Mouse (Mus musculus): ENCODE measurements around the gene Wdfy2.

Gene Wdfy2

DNA sequence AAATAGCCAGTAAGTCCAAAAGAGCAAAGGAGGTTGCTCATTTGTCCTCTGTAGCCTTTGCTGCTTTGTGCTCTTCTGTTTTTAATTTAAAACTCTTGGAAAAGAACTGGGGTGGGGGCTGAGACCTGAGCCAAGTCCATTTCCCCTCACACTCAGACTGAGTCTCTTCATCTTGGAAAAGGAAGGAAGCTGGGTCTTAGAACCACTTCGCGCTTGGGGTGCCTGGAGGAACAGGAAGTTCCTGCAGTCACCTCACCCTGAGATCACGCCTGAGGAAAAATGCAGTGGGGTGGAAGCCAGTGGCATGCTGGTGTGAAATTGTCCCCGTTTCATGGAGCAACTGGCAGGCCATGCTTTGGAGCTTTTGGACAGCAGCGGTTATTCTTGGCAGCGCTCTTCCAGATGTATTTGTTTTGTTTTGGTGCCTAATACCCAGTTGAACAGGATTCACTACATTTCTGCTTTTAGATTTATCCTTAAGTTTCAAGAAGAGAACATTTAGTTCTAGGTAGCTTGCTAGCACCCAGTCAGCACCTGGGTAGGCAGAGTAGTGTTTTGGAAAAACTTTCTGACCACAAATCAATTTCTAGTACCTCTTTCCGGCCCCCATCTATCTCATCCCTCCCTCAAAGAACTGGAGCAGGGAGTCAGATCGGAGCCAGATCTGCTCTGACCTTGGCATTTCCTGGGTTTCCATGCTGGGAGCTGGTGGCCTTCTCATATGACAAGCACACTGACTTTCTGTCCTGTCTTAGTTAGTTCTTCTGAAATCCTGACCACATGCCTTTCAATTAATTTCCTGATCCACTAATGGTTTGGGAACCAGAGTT lies 7.7 kb downstream of the Wdfy2 start:
- no peak for DNase-seq

DNA sequence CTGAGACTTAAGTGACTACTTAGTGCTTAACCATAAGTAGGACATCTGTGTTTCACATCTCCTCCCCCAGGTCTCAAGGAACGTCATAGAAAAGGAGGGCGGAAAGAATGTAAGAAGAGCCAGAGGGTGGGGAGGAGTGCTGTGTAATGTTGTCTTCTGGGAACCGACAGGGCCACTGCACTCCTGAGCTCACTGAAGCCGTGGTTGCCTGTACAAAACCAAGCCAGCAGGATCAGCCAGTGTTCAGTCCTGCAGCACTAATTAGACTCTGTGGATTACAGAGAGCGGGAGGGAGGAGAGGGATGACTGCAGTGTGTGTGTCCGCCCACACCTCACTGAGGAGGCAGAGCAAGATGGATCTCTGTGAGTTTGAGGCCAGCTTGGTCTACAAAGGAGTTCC lies 13.5 kb downstream of the Wdfy2 start:
- DNase-seq = peak; percentile 76

DNA sequence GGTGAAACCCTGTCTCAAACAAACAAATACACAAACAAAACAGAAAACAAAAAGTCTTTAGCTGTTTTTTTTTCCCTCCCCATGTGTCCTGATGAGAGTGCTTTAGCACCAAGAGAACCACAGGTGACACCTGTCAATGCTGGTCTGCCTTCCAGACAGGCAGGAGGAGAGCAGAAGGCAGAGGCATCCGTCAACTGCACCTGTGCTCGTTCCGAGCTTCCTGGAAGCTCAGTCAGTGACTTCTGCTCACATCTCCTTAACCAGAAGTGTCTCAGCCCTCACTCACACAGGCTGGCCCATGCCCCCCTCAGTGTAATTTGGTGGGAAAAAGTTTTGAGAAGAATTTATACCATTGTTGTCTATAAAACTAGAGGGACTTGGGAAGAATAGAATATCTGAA lies 15.4 kb downstream of the Wdfy2 start:
- DNase-seq = peak in 1 of 2 experiments; percentile 24

DNA sequence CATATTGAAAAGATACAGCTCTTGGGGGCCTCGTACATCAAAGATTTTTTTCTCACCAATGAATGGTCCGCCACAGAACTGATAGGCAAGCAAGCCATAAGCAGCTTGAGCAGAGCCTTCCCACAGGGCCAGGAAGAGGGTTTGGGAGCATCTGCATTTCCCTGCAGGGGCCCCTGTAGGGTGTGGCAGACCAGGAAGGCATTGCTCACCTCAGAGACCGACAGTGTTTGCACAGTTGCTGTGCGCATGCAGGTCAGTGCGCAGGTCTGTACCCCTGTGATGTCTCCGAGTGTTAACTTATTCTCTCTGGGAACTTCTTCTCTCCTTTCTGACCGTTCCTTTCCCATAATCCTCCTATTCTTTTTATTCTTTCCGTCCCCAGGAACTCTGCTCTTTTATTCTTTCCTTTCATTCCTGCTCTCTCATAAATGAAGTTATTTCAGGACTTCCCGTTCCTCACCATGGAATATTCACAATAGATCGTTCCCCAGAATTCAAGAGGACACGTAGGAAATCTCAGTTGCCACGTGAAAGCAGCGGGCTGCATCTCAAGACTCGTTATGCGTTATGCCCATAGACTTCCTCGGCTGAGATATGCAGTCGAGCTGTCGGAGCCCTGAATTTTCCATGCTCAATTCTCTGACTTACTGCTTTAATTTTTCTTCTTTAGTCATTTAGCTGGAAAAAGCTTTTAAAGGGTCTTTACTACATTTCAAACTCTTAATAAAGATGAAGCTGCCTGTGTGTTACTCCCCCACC lies 17.8 kb downstream of the Wdfy2 start:
- DNase-seq = no peak

DNA sequence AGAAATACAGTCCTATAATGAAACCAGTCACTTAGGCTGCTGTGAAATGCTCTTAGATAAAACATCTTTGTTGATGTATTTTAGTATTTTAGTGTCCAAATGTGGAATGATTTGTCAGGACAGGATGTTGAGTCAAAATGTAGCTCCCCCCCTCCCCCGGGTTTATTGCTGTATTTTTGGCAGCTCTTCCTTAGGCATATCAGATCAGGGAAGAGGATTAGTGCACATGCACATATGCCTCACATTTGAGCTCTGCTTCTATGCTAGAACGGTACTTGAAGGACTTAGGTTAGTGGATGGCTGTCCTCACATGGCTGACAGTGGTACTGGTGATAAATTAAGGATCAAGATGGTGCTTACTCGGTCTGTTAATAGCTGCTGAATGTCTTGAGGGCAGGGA lies 18.4 kb downstream of the Wdfy2 start:
- peak; percentile 27 to 37 for DNase-seq

DNA sequence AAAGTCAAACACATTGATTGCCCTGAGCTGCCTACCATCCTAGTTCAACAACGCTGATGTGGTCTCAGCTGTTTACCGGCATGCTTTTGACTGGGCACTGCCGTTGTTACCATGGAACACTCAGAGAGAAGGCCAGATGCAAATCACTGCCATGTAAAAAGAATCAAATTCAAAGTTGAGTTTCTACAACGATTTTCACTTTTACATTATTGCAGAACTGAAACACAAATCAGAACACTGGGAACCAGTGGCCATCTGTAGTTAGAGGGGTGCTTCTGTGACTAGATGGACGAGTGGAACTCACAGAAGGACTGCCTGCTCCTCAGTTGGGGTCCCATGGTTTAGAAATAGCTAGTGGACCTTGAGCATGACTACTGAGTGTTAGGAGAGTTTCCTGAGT lies 19.0 kb downstream of the Wdfy2 start:
- DNase-seq = no peak

DNA sequence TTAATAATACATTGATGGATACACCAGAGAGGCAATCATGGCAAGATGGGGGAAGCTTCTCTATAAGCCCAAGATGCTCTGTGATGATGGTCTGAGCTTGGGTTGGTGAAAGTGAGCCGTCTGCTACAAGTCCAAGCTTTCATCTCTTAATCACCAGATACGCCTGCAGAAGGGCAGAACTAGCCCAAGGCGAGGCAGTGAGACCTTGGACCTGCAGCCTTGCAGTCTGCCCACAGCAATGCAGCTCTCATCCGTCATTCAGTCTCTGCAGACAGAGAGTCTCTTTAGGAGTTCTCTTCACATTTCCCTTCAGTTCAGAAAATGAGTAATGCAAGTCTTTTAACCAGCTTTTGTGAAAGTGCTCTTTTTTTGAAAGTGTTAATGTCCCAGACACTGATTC lies 20.4 kb downstream of the Wdfy2 start:
- DNase-seq = no peak

DNA sequence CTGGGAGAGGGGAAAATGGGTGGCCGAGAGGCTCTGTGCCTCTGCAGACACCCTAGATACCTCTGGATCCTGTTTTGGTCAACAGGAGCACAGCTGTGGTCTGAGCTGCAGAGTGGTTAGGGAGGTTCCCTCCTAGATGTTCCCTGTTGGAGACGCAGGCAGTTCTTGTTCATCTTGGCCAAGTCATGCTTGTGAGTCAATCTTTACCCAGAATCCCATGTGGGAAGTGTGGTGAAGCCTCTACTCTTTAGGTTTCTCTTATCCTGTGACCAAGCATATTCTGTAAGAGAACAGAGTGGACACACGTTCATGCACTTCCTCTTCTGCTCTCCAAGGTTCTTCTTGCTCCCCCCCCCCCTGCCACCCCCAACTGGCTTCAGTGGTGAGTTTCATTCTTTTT lies 20.8 kb downstream of the Wdfy2 start:
- no peak for DNase-seq

DNA sequence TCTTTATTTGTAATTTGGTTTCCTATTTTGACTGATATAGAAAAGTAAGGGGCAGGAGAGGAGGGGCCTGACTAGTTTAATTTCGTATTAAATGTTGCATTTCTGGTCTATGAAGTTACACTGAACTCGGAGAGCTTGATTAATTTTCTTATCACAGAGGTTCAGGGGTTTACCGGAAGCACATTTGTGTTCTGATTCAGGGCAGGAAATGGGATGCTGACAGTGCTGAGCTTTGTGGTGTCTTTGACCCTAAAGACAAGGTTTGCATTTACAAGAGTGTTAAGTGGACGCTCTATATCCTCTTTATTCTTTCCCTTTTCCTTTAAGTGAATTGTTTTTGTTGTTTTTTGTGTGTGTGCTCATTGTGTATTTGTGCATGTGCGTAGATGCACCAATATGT lies 25.1 kb downstream of the Wdfy2 start:
- no peak for DNase-seq

DNA sequence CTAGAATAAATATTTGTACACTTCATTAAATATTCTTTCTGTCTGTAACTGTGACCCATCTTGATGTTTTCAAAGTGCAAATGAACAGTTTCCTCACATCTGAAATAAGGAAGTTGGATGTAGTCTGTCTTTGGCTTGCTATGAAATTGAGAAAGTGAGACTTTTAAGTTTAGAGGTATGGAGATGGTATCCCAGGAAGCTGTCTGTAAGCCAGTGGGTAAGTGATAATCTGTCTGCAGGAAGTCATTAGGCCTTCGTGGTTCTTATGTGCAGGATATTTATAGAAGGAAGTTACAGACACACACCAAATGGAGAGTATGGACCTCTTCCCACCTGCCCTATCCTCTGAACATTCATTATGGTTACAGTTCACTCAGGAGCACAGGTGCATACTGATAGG lies 26.8 kb downstream of the Wdfy2 start:
- DNase-seq = no peak

DNA sequence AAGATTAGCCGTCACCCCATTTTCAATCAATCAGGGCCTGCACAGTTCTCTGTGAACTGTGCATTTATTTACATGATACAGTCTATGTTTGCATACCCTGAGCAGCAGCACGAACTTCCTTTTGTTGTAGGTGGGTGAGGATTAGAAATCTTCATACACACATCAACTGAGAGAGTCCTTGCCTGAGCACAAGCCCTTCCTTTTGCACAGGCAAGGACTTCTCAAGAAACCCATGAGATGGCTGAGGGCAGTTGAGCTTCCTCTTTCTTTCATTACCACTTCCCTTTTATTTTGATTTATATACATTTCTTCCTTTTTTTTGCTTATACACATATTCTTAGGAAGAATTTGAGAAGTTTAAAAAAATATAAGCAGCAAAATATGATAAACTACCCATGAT lies 27.9 kb downstream of the Wdfy2 start:
- no peak for DNase-seq

DNA sequence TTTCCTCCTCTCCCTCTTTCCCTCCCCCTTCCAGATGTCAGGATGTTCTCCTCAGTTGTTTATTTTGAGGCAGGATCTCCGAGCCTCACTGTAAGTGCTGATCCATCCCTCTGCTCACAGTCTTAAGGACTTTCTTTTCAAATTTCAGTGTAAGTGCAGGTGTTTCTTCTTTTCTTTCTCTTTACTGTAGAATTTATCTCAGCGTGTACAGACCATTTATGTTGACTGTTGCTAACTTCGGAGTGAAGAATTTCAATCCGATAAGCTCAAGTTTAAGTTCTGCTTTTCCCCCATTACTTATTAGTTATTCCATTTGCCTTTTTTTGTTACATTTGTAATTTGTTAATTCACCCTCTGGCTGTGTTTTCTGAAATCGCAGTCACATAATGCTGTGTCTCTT lies 29.6 kb downstream of the Wdfy2 start:
- no peak for DNase-seq

DNA sequence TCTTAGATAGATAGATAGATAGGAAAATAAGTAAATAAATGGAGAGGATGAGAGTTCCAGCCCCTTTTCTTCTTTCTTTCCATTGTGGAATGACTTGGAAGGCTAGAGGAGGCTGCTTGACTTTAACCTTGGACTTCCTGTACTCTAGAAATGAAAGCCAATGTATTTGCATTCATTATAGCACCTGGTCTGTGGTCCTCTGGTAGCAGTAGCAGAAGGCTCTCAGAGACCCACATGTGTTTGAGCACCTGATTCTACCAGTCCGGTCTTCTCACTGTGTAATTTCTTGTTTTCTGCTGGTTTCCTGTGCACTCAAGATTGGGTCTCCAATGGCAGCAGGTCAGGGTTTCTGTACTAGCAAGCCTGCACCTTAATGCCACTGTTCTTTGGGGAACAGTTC lies 30.1 kb downstream of the Wdfy2 start:
- DNase-seq = no peak

DNA sequence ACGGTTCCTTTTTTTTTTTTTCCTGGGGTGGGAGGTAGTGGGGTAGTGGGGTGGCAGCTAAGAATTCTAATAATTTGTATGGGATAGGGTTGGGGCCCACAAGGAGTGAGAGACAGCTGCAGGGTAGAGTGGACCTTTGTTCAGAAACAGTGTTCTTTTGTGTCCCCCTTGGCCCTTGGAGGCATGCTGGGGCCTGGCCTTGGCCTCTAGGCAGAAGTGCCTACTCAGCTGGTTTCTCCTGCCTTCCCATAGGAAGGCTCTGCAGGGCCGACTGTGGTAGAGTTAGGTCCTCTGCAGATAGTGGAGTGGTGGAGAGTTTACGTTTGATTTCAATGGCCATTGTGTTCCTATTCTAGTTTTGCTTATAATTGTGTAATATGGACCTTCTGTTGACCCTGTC lies 30.8 kb downstream of the Wdfy2 start:
- no peak for DNase-seq

DNA sequence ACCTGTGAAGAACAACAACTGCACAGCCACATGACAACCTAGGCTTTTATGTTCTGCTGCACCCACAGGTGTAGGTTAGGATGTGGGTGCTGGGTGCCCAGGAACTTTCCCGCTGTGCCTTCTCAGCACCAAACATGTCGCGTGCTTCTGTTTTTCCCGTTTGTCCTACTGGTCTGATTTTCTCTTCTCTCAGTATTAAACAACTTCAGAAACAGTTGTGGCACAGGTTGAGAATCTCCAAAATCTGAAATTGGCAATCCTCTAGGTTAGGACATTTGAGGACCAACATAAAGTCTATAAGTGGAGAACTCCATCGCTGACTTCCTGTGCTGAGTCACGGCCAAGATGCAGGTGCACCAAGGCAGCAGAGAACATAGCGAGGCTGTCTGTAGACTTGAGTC lies 32.8 kb downstream of the Wdfy2 start:
- no peak for DNase-seq

DNA sequence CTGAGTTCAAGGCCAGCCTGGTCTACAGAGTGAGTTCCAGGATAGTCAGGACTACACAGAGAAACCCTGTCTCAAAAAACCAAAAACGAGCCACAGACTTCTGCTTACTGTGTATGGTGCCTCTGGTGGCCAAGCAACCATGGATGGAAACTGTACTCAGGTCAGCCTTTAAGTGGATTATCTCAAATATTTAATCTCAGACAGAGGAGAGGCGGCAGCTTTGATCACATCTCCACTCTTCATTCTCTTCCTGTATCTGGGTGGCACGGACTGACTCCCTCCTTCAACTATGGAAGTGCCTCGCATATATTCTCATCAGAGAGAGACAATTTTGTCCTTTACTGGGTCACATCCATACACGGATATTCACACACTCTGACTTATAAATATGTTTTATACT lies 34.0 kb downstream of the Wdfy2 start:
- DNase-seq = no peak

DNA sequence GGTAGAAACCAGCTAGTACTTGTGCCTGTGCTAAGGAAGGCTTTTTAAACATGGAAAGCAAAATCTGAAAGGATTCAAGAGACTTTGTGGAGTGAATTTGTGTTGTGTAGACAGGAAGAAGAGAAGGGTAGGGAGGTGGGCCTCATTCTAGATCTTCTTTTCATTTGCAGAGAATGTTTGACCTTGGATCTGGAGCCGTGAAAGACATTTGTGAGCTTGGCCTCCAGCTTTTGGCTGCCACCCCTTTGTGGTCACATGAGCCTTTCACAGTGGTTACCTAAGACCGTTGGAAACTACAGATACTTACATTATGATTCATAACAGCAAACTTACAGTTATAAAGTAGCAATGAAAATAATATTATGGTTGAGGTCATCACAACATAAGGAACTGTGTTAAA lies 34.5 kb downstream of the Wdfy2 start:
- DNase-seq = no peak

DNA sequence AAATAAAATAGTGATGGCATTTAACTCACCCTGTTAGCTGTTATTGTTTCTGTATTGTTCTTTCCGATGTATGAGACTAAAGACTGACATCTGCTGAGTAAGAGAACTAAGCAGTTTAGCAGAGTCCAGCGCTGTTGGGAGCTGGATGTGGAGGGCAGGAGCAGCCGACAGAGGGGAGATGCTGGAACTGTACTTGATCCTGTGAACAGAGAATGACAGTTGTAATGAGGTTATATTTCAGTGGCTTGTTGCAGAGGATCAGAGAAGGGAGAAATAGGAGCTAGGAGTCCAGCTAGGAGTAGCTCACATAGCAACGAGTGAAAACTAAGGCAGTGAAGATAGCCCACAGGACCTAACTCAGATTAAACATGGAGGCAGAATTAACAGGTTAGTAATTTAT lies 36.3 kb downstream of the Wdfy2 start:
- no peak for DNase-seq

DNA sequence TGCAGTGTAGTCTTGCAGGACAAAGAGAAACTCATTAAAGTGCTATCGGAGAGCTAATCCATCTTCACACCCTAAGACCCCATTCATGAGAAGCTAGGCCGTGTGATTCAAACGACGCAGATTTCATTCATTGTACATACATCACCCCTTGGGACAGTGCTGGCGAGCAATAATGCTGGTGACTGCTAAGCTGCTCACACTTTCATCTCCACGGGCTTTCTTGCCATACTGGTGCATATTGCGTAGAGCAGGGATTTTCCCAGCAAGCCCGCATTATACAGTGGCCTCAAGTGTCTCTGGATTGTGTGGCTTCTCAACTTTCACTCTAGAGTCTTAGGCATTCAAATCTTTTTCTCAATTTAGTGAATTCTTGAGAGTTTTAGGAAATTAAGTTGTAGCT lies 36.9 kb downstream of the Wdfy2 start:
- no peak for DNase-seq

DNA sequence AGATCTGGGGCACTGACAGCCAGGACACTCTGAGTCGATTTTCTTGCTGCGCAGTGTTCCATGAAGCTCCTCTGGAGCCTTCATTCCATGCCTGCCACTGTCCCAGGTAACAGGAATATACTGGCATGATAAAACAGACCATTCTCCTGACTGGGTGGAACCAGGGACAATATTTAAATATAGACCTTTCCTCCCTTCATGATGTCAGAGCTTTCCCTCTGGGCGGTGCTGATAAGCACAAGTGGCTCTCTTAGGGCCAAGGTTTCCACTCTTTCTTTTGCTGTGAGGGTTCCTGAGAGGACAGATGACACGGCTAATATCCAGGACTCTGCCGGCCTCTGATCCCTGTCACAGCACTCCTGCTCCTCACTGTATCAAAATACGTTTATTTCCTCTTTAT lies 40.6 kb downstream of the Wdfy2 start:
- DNase-seq = no peak

DNA sequence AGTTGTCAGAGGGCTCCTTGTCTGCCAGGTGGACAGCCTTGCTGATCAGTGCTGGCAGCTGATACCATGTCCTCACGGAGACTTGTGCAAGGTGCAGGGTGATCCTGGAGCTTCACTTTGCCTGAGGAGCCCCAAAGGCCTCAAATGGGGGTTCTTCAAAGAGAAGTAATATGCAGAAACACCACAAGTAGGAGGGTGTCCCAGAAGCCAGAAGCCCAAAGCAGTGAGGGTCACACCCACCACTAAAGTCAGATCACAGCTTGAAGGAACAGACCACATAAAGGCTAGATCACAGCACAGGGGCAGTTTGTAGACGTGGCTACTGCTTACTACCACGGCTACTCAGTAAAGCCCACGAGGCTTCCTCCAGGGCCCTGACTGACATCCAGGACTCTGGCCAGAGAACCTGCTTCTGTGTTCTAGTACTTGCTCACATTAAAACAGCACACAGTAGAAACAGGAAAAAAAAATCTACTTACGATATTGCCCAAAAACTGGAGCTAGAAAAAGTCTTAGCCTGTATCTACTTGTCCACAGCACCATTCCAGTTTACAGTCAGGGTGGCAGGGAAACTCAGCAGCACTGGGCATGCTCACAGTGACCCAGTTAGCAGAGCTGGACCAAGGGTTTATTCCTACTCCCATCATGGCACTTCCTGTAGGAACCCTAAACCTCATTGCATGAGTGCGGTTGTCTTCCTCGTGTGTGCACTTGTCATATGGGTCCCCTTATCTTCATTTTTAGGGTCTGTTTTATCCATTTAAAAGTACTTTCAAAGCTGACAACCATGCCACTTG lies 41.4 kb downstream of the Wdfy2 start:
- DNase-seq = peak; percentile 19 to 34

DNA sequence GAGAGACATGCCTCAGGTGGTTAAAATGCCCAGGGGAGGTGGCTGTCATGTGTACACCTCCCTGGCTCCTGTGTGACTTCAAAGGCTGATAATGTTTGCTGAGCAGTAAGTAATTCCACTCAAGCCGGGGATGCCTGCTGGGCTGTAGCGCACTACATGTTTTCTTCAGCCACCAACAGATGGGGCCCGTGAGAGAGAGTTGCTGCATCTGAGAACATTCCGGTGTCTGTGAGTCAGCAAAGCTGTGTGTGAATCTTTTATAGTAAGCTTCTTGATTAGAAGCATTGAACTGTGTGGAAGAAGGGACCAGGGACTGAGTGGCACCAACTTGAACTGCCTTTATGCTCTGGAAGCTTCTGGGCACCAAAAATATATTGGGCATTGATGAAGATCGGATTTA lies 42.0 kb downstream of the Wdfy2 start:
- peak; percentile 84 for DNase-seq

DNA sequence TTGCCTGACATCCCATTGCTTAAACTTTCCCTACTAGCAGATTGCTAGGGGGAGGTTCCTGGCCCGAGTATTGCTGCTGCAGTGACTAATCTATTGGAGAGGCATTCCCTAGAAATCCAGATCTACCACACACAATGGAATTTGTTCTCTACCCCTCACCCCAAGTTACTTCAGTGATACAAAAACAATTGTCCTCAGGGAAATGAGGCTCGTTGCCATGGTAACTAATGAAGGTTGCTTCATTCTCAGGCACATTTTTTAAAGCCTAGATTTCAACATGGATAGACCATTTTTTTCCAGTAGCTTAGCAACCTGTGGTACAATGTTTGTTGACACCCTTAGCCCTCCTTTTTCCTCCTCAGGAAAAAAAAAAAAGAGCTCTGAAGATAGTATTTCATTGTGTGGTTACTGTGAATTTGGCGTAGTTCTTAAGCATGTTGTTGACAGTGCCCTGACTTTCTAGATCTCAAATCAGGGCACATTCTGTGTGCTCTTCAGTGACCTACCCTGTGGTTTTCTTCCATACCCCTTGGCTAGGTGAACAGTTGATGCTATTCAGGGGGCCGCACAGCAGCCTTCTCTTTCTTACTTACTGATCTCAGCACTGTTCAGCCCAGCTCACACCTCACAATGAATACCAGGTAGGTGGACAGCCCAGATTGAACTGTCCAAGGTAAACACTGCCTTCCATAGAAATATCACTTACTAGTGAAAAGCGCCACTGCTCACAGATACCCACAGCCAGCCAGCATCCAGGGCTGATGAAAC lies 42.8 kb downstream of the Wdfy2 start:
- DNase-seq = no peak
